Mouse (Mus musculus) stomach, embryonic 15.5 days (tissue): ENCODE measurements at regions not wholly inside any gene's neighbourhood (a gene's known extent, or its start where the extent isn't known, plus 50 kb on each side); places are given as distances from the start of the nearest gene placed in this dataset.

ENCODE experiments used
- ATAC-seq: fragments of 200-750 bp; cut with Nextera tagmentation; 2 replicates; pipeline ENCODE4 v1.8.0; 2017; ENCODE audit warnings: low read depth, moderate number of reproducible peaks, moderate TSS enrichment; ENCODE audit not compliant: insufficient read depth, low FRiP score
- H3K27ac ChIP-seq: fragments of 300-500 bp; sonication (generic); 2 replicates; pipeline ENCODE4 v1.5.1; 2015; ENCODE audit warnings: mild to moderate bottlenecking, inconsistent platforms
- H3K27me3 ChIP-seq: fragments of 300-500 bp; sonication (generic); replicated peaks from 2 replicates; pipeline ENCODE4 v1.6.1; 2015; ENCODE audit warnings: inconsistent platforms
- H3K36me3 ChIP-seq: fragments of 300-500 bp; sonication (generic); 2 replicates; pipeline ENCODE4 v1.6.1; 2015; ENCODE audit warnings: inconsistent platforms
- H3K4me1 ChIP-seq: fragments of 300-500 bp; sonication (generic); 2 replicates; pipeline ENCODE4 v1.6.1; 2015; ENCODE audit warnings: inconsistent platforms
- H3K4me2 ChIP-seq: fragments of 300-500 bp; sonication (generic); 2 replicates; pipeline ENCODE4 v1.6.1; 2015; ENCODE audit warnings: mild to moderate bottlenecking, inconsistent platforms
- H3K4me3 ChIP-seq: fragments of 300-500 bp; sonication (generic); replicated peaks from 2 replicates; pipeline ENCODE4 v1.5.1; 2015; ENCODE audit warnings: inconsistent platforms
- H3K9ac ChIP-seq: fragments of 300-500 bp; sonication (generic); 2 replicates; pipeline ENCODE4 v1.6.1; 2015; ENCODE audit warnings: inconsistent platforms
- H3K9me3 ChIP-seq: fragments of 300-500 bp; sonication (generic); 2 replicates; pipeline ENCODE4 v1.6.1; 2016; ENCODE audit warnings: inconsistent platforms
- WGBS: fragments of 180-500 bp; shearing (Covaris S2); methylation state at CpG from one replicate; pipeline ENCODE4 v1.1.7; 2015; 5-methylcytosine and 5-hydroxymethylcytosine counted together

DNA sequence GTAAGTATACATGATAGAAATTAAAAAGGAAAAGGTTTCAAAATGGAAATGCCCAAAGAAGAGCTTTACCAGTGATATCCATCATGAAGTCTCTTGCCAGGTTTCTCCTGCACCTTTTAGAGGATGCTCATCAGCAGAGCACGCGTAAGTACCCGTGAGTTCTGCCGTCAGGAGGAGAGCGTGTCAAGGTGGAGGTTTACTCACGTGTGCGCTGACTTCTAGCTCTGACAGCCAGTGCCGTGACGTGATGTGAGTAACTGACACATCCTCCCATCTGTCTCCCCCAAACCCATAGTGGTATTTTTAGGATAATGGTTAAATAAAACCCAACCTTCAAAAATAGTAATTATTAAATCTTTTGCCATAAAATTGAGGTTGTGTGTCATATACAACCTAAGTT lies 55.3 kb downstream of the Adra2a start:
- Histone ChIP-seq H3K4me2 (no peak overlapping the region), H3K27ac (no peak overlapping the region), H3K9me3 (no peaks in the 10 kb centered on the region), H3K9ac (no peak overlapping the region), H3K4me1 (no peaks in the 10 kb centered on the region), H3K36me3 (no peaks in the 10 kb centered on the region), H3K4me3 (no peak overlapping the region), H3K27me3 (no peaks in the 10 kb centered on the region)
- ATAC-seq: no peak
- WGBS: 88% methylated on average over 9 of the region's 9 CpGs

DNA sequence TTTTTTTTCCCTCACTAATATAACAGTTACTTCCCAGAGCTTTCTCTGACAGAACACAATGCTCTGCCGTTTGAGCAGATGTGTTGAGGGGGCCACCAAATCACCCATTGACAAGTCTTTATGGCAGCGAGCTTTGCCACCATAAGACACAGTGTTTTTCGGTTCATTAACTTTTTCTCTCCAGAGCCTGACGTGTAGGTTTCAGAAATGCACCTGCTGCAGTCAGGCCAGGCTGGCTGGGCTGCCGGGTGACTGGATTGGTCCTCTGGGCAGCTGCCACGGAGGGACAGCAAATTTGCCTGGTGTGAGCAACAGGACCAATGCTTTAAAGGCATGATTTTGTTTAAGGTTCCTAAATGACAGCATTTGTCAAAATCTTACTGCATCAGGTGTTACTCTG lies 55.8 kb downstream of the Adra2a start:
- no peak for ATAC-seq
- 72% methylated on average over 6 of the region's 6 CpGs for WGBS
- H3K27ac ChIP-seq: no peak overlapping the region

DNA sequence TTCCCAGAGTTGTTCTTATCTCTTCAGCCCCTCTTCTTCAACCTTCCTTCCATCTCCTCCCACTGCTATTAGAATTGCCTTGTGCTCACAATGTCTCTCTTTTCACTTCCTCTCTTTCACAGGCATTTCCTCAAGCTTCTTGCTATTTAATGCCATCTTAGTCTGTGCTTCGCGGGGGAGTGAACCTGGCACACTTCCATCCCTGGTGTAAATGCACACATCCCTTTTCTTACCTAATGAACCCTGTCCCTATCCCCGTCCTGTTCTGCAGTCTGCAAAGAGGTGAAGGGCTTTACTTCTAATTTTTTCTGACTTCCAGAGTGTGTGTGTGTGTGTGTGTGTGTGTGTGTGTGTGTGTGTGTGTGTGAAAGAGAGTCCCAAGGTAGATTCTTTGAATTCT lies 62.6 kb downstream of the Adra2a start:
- Histone ChIP-seq H3K9ac (no peak overlapping the region), H3K9me3 (no peaks in the 10 kb centered on the region), H3K4me1 (no peaks in the 10 kb centered on the region), H3K27me3 (no peaks in the 10 kb centered on the region), H3K4me3 (no peak overlapping the region), H3K36me3 (no peaks in the 10 kb centered on the region), H3K27ac (no peak overlapping the region), H3K4me2 (no peak overlapping the region)
- no peak for ATAC-seq
- WGBS: 62% methylated on average over 3 of the region's 3 CpGs

More for the DNA sequence above, 55.8 kb downstream of the Adra2a start:
- no peaks in the 10 kb centered on the region for H3K4me1 ChIP-seq
- no peaks in the 10 kb centered on the region for H3K36me3 ChIP-seq
- no peak overlapping the region for H3K4me3 ChIP-seq
- H3K9me3 ChIP-seq: no peaks in the 10 kb centered on the region
- H3K4me2 ChIP-seq: no peak overlapping the region
- no peak overlapping the region for H3K9ac ChIP-seq
- H3K27me3 ChIP-seq: no peaks in the 10 kb centered on the region

DNA sequence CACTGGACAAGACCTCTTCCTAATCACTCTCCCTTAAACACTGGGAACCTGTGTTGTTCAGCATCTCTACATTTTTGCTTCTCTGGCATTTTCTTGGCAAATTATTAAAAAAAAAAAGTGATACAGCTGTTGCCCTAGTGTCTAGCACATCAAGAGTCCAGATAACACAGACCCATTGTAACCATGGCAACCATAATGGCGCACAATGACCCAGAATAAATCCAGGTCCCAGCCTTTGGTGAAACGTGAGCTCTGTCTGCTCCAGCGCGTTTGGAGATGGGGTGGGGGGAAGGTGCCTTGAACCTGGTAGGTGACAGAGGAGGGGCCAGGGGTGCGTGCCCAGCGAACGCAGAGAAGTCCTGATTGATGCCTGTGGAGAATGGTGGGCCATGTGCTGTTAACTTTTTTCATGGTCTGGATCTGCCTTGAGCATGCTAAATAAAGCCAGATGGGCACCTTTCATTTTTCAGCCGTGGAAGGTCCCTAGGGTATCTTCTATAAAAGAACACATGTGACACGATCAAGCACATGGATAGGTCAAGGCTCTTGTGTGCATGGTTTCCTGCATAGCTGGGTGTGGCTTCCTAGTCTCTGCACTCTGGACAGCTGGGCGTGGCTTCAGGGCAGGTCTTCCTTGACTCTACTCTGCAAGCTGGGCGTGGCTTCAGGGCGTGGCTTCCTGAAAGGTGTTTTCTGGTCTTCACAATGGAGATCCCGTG lies 63.3 kb downstream of the Adra2a start:
- no peak; the same call in 1 of the 2 replicates for ATAC-seq
- no peak overlapping the region for H3K9ac ChIP-seq
- WGBS: 53% methylated on average over 13 of the region's 13 CpGs
- H3K4me2 ChIP-seq: no peak overlapping the region
- H3K9me3 ChIP-seq: no peaks in the 10 kb centered on the region
- H3K4me3 ChIP-seq: no peak overlapping the region
- no peaks in the 10 kb centered on the region for H3K4me1 ChIP-seq
- H3K36me3 ChIP-seq: no peaks in the 10 kb centered on the region
- H3K27ac ChIP-seq: no peak overlapping the region
- no peaks in the 10 kb centered on the region for H3K27me3 ChIP-seq

DNA sequence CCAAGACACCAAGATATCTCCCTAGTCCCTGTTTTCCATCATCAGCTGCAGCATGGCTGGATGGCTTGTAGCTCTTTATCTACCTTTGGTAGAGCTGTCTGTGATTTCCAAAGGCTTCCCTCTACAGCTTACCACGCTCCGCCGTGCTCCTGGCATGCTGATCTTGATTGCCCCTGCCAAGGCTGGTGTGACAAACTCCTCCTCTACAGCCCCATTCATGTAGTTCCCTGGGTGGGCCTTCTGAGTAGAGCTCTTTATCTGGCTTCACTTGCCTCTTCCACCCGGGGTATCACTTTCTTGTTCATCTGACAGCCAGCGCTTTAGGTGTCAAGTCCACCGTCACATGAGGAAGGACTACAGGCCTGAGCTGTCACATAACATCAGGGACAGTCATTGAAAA lies 66.1 kb downstream of the Adra2a start:
- Histone ChIP-seq H3K36me3 (no peaks in the 10 kb centered on the region), H3K9ac (no peak overlapping the region), H3K27ac (no peak overlapping the region), H3K27me3 (no peaks in the 10 kb centered on the region), H3K4me1 (peaks cover 4% of the 10 kb centered on the region; the same call in 1 of the 2 replicates), H3K4me3 (no peak overlapping the region), H3K9me3 (no peaks in the 10 kb centered on the region), H3K4me2 (no peak overlapping the region)
- 91% methylated on average over 6 of the region's 6 CpGs for WGBS
- ATAC-seq: no peak

DNA sequence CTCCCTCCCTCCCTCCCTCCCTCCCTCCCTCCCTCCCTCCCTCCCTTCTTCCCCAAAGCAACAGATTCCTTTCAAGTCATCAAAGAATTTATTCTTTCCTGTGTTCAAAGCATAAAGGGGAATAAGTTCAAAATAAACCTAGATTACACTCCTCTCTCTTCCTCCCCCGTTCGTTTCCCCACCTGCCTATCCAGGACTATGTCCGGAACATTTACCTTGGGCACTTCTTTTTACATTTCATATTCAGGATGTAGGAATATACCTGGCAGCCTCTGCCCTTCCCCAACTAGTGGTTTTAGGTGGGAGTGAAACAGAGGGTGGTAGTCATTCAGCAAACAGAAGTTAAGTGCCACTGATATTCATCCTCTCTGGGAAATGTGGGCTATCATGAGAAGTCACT lies 68.7 kb downstream of the Adra2a start:
- Histone ChIP-seq H3K27ac (no peak overlapping the region), H3K27me3 (no peaks in the 10 kb centered on the region), H3K9me3 (no peaks in the 10 kb centered on the region), H3K4me1 (peaks cover 4% of the 10 kb centered on the region; the same call in 1 of the 2 replicates), H3K36me3 (no peaks in the 10 kb centered on the region), H3K4me2 (no peak overlapping the region), H3K4me3 (no peak overlapping the region), H3K9ac (no peak overlapping the region)
- ATAC-seq: no peak
- 64% methylated on average over 3 of the region's 3 CpGs for WGBS

DNA sequence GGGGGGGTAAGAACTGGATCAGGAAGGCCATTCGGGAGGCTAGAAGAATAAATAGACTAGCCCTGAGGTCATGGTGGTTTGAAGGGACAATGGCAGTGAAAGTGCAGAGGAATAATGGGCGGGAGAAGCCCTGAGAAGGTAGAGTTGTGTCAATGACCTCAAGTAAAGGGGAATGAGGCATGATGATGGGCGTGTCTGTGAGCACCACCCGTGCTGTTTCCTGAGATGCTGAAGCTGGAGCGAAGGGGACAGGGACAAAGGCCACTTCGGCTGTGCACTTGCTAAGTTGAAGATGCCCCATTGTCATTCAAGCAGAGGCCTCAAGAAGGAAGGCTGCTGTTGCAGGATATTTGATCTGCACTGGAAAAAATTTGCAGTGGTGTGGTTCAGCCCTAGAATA lies 69.5 kb downstream of the Adra2a start:
- WGBS: 68% methylated on average over 6 of the region's 6 CpGs

DNA sequence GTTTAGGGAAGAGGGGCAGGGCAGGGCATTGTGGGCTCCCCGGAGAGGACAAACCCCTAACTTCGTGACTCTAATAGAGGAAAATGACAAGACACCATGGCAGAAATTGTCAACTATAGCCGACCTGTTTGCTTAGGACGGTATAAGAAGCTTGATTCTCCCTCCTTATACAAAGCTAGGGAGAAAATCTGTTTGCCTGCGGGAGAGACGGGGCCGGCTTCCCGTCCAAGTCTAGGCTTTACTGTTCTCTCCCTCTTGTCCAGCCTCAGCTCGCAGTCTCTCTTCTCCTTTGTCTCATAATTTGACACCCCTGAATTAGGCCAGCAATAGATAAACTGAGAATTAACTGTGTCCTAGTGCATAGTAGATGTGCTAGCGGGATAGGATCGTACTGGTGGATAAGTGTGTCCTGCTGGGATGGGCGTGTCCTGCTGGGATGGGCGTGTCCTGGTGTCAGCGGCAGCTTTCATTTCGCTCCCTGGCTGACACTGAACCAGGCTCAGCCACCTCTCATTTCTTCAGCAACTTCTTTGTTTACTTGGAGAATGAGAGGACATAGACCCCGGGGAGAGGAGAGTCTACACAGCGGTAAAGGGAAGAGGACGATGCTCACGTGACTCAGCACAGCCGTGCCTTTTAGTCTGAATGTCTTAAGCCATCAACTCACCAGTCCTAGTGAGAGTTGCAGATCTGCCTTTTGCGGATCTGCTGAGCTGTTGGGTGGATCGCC lies 70.8 kb downstream of the Adra2a start:
- H3K4me1 ChIP-seq: peaks cover 4% of the 10 kb centered on the region; the same call in 1 of the 2 replicates
- H3K4me2 ChIP-seq: peak overlapping the region; percentile 70
- peak; percentile 71; the same call in 1 of the 2 replicates for ATAC-seq
- no peaks in the 10 kb centered on the region for H3K36me3 ChIP-seq
- no peak overlapping the region for H3K27ac ChIP-seq
- no peaks in the 10 kb centered on the region for H3K9me3 ChIP-seq
- H3K9ac ChIP-seq: peak overlapping the region; percentile 29; the same call in 1 of the 2 replicates
- H3K27me3 ChIP-seq: no peaks in the 10 kb centered on the region
- WGBS: 10% methylated on average over 22 of the region's 22 CpGs
- H3K4me3 ChIP-seq: peak overlapping the region; percentile 54

More for the DNA sequence above, 69.5 kb downstream of the Adra2a start:
- no peak for ATAC-seq
- Histone ChIP-seq H3K4me2 (no peak overlapping the region), H3K27me3 (no peaks in the 10 kb centered on the region), H3K9me3 (no peaks in the 10 kb centered on the region), H3K9ac (no peak overlapping the region), H3K4me1 (peaks cover 4% of the 10 kb centered on the region; the same call in 1 of the 2 replicates), H3K27ac (no peak overlapping the region), H3K4me3 (no peak overlapping the region), H3K36me3 (no peaks in the 10 kb centered on the region)

DNA sequence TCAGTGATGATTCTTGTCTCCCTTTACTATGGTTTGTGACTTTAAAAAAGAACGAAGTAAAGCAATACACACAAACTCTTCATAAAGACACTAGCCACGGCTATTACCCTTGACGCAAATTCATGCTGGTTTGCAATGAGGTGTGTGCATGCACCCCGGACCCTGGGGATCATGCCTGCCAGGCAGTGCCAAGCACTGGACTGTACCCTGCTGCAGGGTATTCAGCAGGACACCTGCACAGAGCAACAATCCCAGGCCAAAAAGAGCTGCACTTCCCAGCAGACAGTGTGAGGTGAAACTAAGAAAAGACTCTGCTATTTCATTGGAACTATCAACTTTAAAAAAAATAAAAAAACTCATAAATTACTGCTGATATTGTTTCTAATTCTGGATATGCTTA lies 71.4 kb downstream of the Adra2a start:
- no peak for ATAC-seq
- Histone ChIP-seq H3K9ac (no peak overlapping the region), H3K9me3 (no peaks in the 10 kb centered on the region), H3K4me3 (peak overlapping the region; percentile 54), H3K36me3 (no peaks in the 10 kb centered on the region), H3K4me2 (peak overlapping the region; percentile 70), H3K27ac (no peak overlapping the region), H3K27me3 (no peaks in the 10 kb centered on the region), H3K4me1 (peaks cover 4% of the 10 kb centered on the region; the same call in 1 of the 2 replicates)
- 43% methylated on average over 4 of the region's 4 CpGs for WGBS

DNA sequence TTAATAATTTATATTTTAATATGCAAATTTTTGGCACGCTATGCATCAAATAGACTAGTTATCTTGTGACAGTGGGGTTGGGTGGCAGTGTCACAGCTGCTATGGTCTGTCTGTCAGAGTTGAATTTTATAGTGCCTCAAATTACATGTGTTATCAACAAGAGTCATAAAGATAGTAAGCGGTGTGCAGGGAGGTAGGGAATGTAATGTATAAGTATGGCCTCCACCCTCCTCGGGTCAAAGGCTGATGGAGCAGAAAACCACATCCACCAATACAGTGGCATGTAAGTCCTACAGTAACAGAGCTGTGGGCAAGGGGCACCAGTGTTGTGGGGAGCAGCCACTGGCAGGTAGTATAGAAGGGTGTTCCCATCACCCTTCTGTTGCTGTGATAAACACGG lies 72.9 kb downstream of the Adra2a start:
- no peaks in the 10 kb centered on the region for H3K27me3 ChIP-seq
- H3K27ac ChIP-seq: no peak overlapping the region
- no peak overlapping the region for H3K9ac ChIP-seq
- WGBS: 66% methylated on average over 4 of the region's 4 CpGs
- H3K4me3 ChIP-seq: no peak overlapping the region
- no peak for ATAC-seq
- no peak overlapping the region for H3K4me2 ChIP-seq
- H3K4me1 ChIP-seq: peaks cover 4% of the 10 kb centered on the region; the same call in 1 of the 2 replicates
- no peaks in the 10 kb centered on the region for H3K36me3 ChIP-seq
- no peaks in the 10 kb centered on the region for H3K9me3 ChIP-seq

DNA sequence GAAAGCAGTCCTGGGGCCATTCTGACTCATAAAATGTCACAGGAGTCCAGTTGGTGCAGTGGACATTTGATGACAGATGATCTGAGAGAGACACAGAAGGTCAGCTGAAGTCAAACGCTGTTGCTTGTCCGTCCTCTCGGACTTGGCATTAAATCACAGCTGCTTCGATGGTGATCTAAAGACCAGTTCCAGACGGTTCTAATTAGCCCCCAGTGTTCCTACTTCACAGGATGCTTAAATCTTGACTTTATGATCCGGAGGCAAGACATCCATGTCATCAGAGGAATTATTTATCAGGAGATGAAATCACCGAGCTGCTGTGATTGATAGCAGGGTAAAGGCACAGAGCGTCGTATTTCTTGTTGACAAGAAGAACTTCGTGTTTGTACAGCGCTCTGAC lies 73.7 kb downstream of the Adra2a start:
- H3K4me3 ChIP-seq: no peak overlapping the region
- WGBS: 53% methylated on average over 11 of the region's 11 CpGs

DNA sequence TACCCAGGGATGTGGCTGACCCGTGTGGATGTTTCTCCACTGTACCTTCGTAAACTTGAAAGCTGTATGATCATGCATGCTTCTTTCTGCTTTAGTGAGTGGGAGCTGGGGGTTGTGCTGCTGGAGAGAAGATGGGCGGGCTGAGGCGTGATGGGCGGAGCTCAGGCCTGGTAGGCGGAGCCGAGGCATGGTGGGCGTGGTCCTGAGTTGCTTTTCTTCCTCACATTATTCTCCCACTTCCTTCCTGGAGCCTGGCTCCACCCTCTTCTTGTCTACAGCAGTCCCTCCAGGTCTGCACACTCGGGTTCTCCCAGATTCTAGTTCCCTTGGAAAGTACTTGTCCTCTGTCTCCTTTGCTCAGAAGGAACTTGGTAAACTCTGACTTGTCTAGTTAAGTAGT lies 79.6 kb downstream of the Adra2a start:
- Histone ChIP-seq H3K9ac (no peak overlapping the region), H3K4me3 (no peak overlapping the region), H3K27me3 (no peaks in the 10 kb centered on the region), H3K36me3 (no peaks in the 10 kb centered on the region), H3K9me3 (no peaks in the 10 kb centered on the region), H3K4me1 (no peaks in the 10 kb centered on the region), H3K27ac (no peak overlapping the region), H3K4me2 (no peak overlapping the region)
- ATAC-seq: no peak
- 76% methylated on average over 9 of the region's 9 CpGs for WGBS

More for the DNA sequence above, 73.7 kb downstream of the Adra2a start:
- Histone ChIP-seq H3K4me1 (peaks cover 4% of the 10 kb centered on the region; the same call in 1 of the 2 replicates), H3K36me3 (no peaks in the 10 kb centered on the region), H3K4me2 (no peak overlapping the region), H3K9ac (no peak overlapping the region), H3K27me3 (no peaks in the 10 kb centered on the region), H3K9me3 (no peaks in the 10 kb centered on the region), H3K27ac (no peak overlapping the region)
- ATAC-seq: no peak
